Mouse (Mus musculus) hindbrain, embryonic 10.5 days (tissue): ENCODE measurements around the gene Pigk. TPM values are rescaled to one million over a fixed set of nuclear protein-coding genes. Genes with fewer than 3 reads are reported as not detected.

Experiments
- DNase-seq: peaks from one replicate; pipeline ENCODE4 v3.0.0-alpha.2; 2017; ENCODE audit warnings: low spot score
- H3K27ac ChIP-seq: fragments of 300-500 bp; sonication (generic); 2 replicates; pipeline ENCODE4 v1.5.1; 2016; ENCODE audit warnings: mild to moderate bottlenecking, moderate library complexity
- H3K27me3 ChIP-seq: fragments of 300-500 bp; sonication (generic); 2 replicates; pipeline ENCODE4 v1.6.1; 2016; ENCODE audit warnings: mild to moderate bottlenecking; ENCODE audit not compliant: poor library complexity, insufficient read depth, severe bottlenecking
- H3K36me3 ChIP-seq: fragments of 300-500 bp; sonication (generic); 2 replicates; pipeline ENCODE4 v1.6.1; 2016; ENCODE audit warnings: mild to moderate bottlenecking, moderate library complexity
- H3K4me1 ChIP-seq: fragments of 300-500 bp; sonication (generic); replicated peaks from 2 replicates; pipeline ENCODE4 v1.6.1; 2016; ENCODE audit warnings: mild to moderate bottlenecking
- H3K4me3 ChIP-seq: fragments of 300-500 bp; sonication (generic); 2 replicates; pipeline ENCODE4 v1.5.1; 2016; ENCODE audit warnings: mild to moderate bottlenecking, moderate library complexity
- H3K9me3 ChIP-seq: fragments of 300-500 bp; sonication (generic); 2 replicates; pipeline ENCODE4 v1.6.1; 2016; ENCODE audit warnings: mild to moderate bottlenecking, moderate library complexity
- WGBS: fragments of 180-500 bp; shearing (Covaris S2); methylation state at CpG from one replicate; pipeline ENCODE4 v1.1.7; 2016; 5-methylcytosine and 5-hydroxymethylcytosine counted together
- polyA plus RNA-seq: library from polyadenylated mRNA; unstranded; fragments of >200 nt; fragmentation: Nextera tagmentation; extraction: Ambion mirVana; gene quantifications from 2 replicates; pipeline ENCODE4 v1.2.1, GENCODE M21; 2016

The Pigk gene
- polyA plus RNA-seq, 1 experiment from 2014 or later = 39.3 TPM

DNA sequence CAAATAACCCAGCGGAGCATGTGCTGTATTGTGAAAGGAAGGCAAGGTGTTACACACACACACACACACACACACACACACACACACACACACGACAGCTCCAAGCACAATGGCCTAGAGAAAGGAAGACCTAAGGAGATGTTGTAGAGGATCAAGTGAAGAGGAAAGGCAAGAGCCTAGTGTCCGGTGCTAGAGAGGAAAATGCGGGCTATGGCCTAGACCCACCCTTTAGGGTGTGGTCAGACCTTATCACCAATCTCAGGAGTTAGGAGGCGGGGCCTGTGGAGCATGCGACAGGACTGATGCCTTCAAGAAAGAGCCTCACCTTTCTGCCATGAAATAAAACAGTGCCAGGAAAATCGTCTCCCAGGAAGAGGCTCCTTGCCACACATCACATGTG lies 234.7 kb downstream of the Pigk start:
- WGBS = 89% methylated on average over 7 of the region's 7 CpGs
- H3K4me3 ChIP-seq = no peak overlapping the region
- H3K27me3 ChIP-seq = 0 out of 2 replicates have a peak, but pooled peaks cover 4% of the 10 kb centered on the region
- H3K9me3 ChIP-seq = no peaks in the 10 kb centered on the region
- no peaks in the 10 kb centered on the region for H3K36me3 ChIP-seq
- peaks cover 11% of the 10 kb centered on the region for H3K4me1 ChIP-seq
- no peak for DNase-seq
- no peak overlapping the region for H3K27ac ChIP-seq

DNA sequence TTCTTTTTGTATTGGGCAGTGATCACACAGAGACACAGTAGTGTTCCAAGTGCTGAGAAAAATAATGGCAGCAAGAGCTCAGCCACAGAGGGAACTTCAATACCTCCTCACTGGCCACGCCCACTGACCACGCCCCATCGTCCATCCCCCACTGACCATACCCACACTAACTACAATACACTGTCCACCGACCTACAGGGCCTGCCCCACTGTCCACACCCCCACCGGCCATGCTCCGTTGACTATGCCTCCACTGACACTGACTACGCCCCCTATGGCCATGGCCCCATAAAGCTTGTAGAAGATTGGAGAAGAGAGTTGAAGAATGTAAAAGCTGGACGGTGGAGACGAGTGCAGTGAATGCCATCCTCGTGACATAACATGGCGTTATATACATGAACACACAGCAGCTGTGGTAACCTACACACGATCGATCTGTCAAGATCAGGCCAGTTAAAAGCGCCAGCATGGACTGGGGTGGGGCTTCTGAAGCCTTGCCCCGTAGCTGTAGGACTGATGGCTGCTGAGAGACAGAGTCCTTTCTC lies 235.4 kb downstream of the Pigk start:
- H3K27me3 ChIP-seq = 0 out of 2 replicates have a peak, but pooled peaks cover 4% of the 10 kb centered on the region
- no peaks in the 10 kb centered on the region for H3K36me3 ChIP-seq
- peaks cover 6% of the 10 kb centered on the region; the same call in 1 of the 2 replicates for H3K4me1 ChIP-seq
- 94% methylated on average over 15 of the region's 15 CpGs for WGBS
- no peak overlapping the region for H3K4me3 ChIP-seq
- no peak for DNase-seq
- H3K9me3 ChIP-seq = no peaks in the 10 kb centered on the region
- H3K27ac ChIP-seq = no peak overlapping the region

GRCm38 (mm10) chr3:152950299-152950698 lies 236.4 kb downstream of the Pigk start:
- no peaks in the 10 kb centered on the region for H3K27me3 ChIP-seq
- H3K9me3 ChIP-seq = no peaks in the 10 kb centered on the region
- no peaks in the 10 kb centered on the region for H3K4me1 ChIP-seq
- no peak for DNase-seq
- no peak overlapping the region for H3K27ac ChIP-seq
- no peaks in the 10 kb centered on the region for H3K36me3 ChIP-seq
- no peak overlapping the region for H3K4me3 ChIP-seq
- 89% methylated on average over 5 of the region's 5 CpGs for WGBS

- WGBS = 89% methylated on average over 9 of the region's 9 CpGs
- DNase-seq = no peak
- Histone ChIP-seq H3K4me3 (no peak overlapping the region), H3K4me1 (no peaks in the 10 kb centered on the region), H3K27me3 (no peaks in the 10 kb centered on the region), H3K36me3 (no peaks in the 10 kb centered on the region), H3K9me3 (no peaks in the 10 kb centered on the region), H3K27ac (no peak overlapping the region)
Measured at GRCm38 (mm10) chr3:152950914-152951313, 237.0 kb downstream of the Pigk start.

DNA sequence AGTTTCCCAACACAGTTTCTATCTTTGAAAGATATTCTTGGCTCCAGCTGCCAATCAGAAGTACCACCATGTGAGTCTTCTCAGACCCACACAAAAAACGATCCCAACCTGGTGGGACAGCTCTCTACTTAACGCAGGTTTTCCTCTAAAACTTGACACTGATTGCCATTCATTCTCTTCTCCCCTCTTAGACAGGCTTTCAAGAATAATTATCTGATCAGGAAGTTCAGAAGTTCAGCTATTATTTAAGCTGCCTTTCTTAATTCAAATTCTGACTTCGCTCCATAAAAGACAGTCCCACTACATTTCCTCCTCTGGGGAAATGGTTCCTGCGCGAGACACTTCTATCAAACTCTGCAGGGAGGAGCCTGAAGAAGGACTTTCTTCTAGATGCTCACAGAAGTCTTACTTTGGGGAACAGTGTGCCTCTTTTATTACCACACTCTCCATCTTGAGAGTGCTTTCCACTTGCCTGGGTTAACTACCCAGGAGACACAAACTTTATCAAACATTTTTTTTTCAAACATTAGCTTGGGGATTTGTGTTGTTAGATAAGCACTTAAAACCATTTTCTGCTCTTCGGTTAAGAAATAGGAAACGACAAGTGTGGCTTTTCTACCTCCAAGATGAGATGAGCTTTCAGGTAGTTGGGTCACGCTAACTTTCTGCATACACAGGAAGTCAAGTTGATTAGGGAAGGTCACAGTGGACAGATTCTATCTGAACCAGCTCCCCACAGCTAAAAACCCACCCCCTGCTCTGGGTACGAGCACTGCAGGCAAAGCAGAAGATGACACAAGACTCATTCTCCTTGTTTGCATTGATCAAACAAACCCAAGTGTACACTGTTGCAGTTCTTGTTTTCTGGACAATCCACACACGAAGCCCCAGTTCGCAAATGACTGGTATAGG lies 238.0 kb downstream of the Pigk start:
- Histone ChIP-seq H3K4me3 (no peak overlapping the region), H3K27ac (no peak overlapping the region), H3K36me3 (no peaks in the 10 kb centered on the region), H3K9me3 (no peaks in the 10 kb centered on the region), H3K4me1 (no peaks in the 10 kb centered on the region), H3K27me3 (no peaks in the 10 kb centered on the region)
- no peak for DNase-seq
- 85% methylated on average over 11 of the region's 11 CpGs for WGBS

GRCm38 (mm10) chr3:152956038-152956437 lies 242.1 kb downstream of the Pigk start:
- Histone ChIP-seq H3K27me3 (no peaks in the 10 kb centered on the region), H3K4me3 (no peak overlapping the region), H3K27ac (no peak overlapping the region), H3K36me3 (no peaks in the 10 kb centered on the region), H3K4me1 (no peaks in the 10 kb centered on the region), H3K9me3 (no peaks in the 10 kb centered on the region)
- WGBS = 89% methylated on average over 5 of the region's 5 CpGs
- DNase-seq = no peak

DNA sequence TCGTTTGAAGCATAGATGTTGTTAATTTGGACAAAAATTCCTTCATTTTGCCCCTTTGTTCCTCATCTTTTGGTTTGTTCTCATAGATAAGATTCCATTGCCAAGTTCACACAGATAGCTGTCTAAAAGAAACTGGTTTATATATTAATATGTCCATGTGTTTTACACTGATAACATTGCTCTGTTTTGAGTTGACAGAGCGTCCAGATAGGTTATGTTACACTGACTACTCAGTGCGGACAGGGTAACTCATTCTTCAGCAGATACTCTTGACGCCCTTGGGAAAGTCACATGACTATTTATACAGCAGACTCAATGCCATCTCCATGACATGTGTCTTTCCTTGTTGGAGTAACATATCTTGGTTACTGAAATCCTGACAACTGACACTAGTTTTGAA lies 242.9 kb downstream of the Pigk start:
- WGBS = 88% methylated on average over 4 of the region's 4 CpGs
- DNase-seq = no peak
- H3K27ac ChIP-seq = no peak overlapping the region
- H3K36me3 ChIP-seq = no peaks in the 10 kb centered on the region
- no peaks in the 10 kb centered on the region for H3K27me3 ChIP-seq
- no peaks in the 10 kb centered on the region for H3K4me1 ChIP-seq
- H3K4me3 ChIP-seq = no peak overlapping the region
- H3K9me3 ChIP-seq = no peaks in the 10 kb centered on the region

DNA sequence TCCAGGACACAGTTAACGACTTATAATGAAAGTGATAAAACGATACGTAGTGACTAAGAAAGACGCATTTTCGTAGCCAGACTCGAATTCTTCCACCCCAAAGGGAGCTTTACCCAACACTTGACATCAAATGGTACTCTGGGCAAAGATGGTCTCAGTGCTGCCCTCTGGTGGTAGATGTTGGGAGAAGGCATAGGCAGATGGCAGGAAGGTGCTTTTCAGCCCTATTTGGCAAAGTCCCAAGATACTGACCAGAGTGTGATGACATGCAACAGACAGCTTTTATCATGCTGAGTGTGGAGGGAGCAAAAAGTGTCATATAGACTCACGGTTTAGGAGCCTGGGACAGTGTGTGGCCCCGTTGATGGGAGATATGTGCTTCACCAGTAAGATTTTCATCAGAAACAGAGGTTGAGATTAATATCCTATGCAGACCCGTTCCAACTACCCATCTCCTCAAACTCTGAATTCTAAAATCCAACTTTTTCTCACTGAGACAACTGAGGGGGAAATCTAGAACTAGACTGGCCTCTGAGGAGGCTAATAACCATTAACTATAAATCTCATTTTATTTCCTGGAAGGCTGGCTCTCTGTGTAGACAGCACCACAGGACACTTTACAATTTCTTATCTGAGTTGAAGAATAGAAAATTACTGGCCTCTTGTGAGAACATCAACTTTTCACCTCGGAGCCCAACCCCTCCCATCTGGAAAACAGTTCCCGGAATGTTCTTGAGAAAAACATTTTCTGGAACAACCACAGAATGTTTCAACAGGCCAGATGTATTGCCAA lies 244.7 kb downstream of the Pigk start:
- Histone ChIP-seq H3K27ac (no peak overlapping the region), H3K9me3 (no peaks in the 10 kb centered on the region), H3K27me3 (no peaks in the 10 kb centered on the region), H3K4me3 (no peak overlapping the region), H3K4me1 (no peaks in the 10 kb centered on the region), H3K36me3 (no peaks in the 10 kb centered on the region)
- 67% methylated on average over 11 of the region's 11 CpGs for WGBS
- DNase-seq = peak; percentile 57

GRCm38 (mm10) chr3:152961855-152962376 lies 248.0 kb downstream of the Pigk start:
- Histone ChIP-seq H3K27me3 (no peaks in the 10 kb centered on the region), H3K36me3 (no peaks in the 10 kb centered on the region), H3K4me3 (no peak overlapping the region), H3K9me3 (no peaks in the 10 kb centered on the region), H3K4me1 (no peaks in the 10 kb centered on the region), H3K27ac (no peak overlapping the region)
- DNase-seq = no peak
- WGBS = 78% methylated on average over 10 of the region's 10 CpGs

GRCm38 (mm10) chr3:152969774-152970347 lies 256.0 kb downstream of the Pigk start:
- no peak overlapping the region for H3K27ac ChIP-seq
- no peaks in the 10 kb centered on the region for H3K27me3 ChIP-seq
- no peak for DNase-seq
- no peaks in the 10 kb centered on the region for H3K4me1 ChIP-seq
- 77% methylated on average over 16 of the region's 16 CpGs for WGBS
- H3K36me3 ChIP-seq = no peaks in the 10 kb centered on the region
- H3K9me3 ChIP-seq = no peaks in the 10 kb centered on the region
- H3K4me3 ChIP-seq = no peak overlapping the region

- H3K27ac ChIP-seq = no peak overlapping the region
- no peaks in the 10 kb centered on the region for H3K9me3 ChIP-seq
- 0 out of 2 replicates have a peak, but pooled peaks cover 3% of the 10 kb centered on the region for H3K4me1 ChIP-seq
- H3K27me3 ChIP-seq = no peaks in the 10 kb centered on the region
- no peak overlapping the region for H3K4me3 ChIP-seq
- no peak for DNase-seq
- 90% methylated on average over 4 of the region's 4 CpGs for WGBS
- no peaks in the 10 kb centered on the region for H3K36me3 ChIP-seq
Measured at GRCm38 (mm10) chr3:152971373-152971772, 257.5 kb downstream of the Pigk start.

DNA sequence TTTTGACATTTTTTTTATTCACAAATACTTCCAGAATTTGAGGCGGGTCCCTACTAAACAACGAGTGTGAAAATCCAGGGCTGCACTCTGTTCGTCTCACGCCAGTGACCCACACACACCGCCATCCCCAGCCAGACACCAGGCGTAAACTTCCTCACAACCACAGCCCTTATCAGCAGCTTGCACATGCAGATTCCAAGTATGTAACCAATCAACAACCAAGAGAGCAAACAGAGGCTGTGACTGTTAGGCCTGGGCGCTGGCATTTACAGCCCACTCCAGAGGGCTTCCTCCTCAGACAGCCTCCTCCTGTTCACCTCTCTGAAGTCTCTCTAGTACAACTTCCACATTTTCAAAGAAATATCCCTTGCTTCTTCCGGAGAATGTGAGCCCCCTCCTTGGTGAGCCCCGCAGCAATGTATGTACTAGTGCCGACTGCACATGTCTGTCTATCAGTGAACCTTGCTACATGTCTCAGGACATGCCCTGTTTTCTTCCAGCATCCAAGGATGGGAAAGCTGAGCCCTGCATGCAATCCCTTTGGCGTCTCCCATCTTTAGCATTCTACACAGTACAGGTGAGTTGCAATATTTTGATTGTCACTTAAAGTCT lies 265.7 kb downstream of the Pigk start:
- Histone ChIP-seq H3K27me3 (peaks cover 47% of the 10 kb centered on the region), H3K4me1 (peaks cover 28% of the 10 kb centered on the region), H3K4me3 (no peak overlapping the region), H3K27ac (no peak overlapping the region), H3K36me3 (no peaks in the 10 kb centered on the region), H3K9me3 (no peaks in the 10 kb centered on the region)
- WGBS = 73% methylated on average over 11 of the region's 11 CpGs
- DNase-seq = no peak
